Mouse (Mus musculus): ENCODE results near the gene Ankrd44. TPM values are rescaled to one million over a fixed set of nuclear protein-coding genes. Genes with fewer than 3 reads are reported as not detected.

Ankrd44 gene
- polyA plus RNA-seq, 1 experiment from 2014 or later, result 20.1 TPM

DNA sequence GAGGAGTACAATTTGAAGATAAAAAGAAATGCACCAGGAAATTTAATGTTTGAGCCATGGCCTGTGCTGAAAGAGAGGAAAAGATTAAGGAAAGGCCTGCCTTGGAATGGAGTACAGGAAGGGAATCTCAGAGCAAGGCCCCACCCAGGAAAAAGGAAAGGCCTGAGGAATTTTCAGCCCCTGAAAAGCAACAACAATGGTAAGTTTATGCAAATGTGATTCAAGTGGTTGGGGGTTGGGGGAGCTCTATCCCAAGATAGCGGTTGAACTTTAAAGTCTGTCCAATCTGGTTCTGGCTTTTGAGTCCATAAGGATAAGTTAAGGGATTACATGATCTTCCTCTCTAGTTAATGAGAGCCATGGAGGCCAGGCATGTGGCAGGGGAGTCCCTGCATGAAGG, 319.3 kb downstream of the Ankrd44 start:
- H3K9me3 ChIP-seq, result no peaks in the 10 kb centered on the region
- no peaks in the 10 kb centered on the region for H3K4me1 ChIP-seq
- H3K4me3 ChIP-seq, result no peak overlapping the region
- H3K9ac ChIP-seq (replicated peaks), result no peak overlapping the region
- no peaks in the 10 kb centered on the region for H3K27me3 ChIP-seq
- no peak overlapping the region for H3K27ac ChIP-seq (replicated peaks)
- no peaks in the 10 kb centered on the region for H3K36me3 ChIP-seq
- ATAC-seq (ENCODE audit: low FRiP score, low read depth), result no peak
- WGBS, result 76% methylated on average over 1 of the region's 1 CpGs
- no peak overlapping the region for H3K4me2 ChIP-seq (replicated peaks)

DNA sequence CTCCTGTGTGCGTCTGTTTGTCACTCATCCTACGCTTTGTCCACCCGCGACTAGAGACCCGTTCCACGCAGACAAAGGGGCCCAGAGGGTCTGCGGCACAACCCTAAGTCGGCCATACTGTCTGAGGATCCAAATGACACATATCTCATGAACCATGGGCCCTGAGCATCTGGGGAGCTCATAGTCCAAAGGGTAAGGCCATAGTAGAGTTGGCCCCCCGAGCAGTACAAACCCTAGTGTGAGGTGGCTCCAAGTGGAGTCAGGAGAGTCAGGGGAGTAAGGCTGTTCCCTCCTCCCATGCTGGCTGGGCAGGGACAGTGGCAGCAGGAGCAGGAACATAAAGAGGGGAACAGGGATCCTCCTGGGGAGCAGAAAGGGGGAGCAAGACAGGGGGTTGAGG, 324.5 kb downstream of the Ankrd44 start:
- no peak for ATAC-seq (ENCODE audit: low FRiP score, low read depth)
- Histone ChIP-seq H3K9ac (replicated peaks) (no peak overlapping the region), H3K4me2 (replicated peaks) (no peak overlapping the region), H3K36me3 (no peaks in the 10 kb centered on the region), H3K4me3 (no peak overlapping the region), H3K27ac (replicated peaks) (no peak overlapping the region), H3K9me3 (no peaks in the 10 kb centered on the region), H3K4me1 (no peaks in the 10 kb centered on the region), H3K27me3 (no peaks in the 10 kb centered on the region)
- WGBS, result 94% methylated on average over 9 of the region's 9 CpGs

DNA sequence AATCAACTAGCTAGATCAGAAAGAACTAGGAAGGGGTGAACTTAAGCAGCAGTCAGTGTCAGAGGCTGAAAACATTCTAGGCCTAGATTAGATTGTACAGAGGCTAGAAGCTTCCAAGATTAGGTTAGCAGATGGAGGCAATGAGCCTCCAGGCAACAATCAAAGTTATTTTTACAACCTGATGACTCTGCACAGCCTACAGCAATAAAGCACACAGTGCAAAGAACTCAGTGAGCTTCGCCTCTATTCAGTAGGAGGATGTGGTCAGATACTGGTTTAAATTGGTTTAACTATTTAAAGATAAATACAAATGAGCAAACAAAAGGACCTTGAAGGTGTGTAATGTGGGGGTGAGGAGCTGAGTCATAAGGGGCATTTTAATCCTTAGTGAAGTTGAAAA, 325.9 kb downstream of the Ankrd44 start:
- no peak overlapping the region for H3K27ac ChIP-seq (replicated peaks)
- no peak overlapping the region for H3K4me3 ChIP-seq
- H3K9me3 ChIP-seq, result no peaks in the 10 kb centered on the region
- no peaks in the 10 kb centered on the region for H3K36me3 ChIP-seq
- no peaks in the 10 kb centered on the region for H3K4me1 ChIP-seq
- ATAC-seq (ENCODE audit: low FRiP score, low read depth), result no peak
- no peak overlapping the region for H3K4me2 ChIP-seq (replicated peaks)
- WGBS, result 92% methylated on average over 1 of the region's 1 CpGs
- no peak overlapping the region for H3K9ac ChIP-seq (replicated peaks)
- H3K27me3 ChIP-seq, result no peaks in the 10 kb centered on the region; the same call in 1 of the 2 replicates

DNA sequence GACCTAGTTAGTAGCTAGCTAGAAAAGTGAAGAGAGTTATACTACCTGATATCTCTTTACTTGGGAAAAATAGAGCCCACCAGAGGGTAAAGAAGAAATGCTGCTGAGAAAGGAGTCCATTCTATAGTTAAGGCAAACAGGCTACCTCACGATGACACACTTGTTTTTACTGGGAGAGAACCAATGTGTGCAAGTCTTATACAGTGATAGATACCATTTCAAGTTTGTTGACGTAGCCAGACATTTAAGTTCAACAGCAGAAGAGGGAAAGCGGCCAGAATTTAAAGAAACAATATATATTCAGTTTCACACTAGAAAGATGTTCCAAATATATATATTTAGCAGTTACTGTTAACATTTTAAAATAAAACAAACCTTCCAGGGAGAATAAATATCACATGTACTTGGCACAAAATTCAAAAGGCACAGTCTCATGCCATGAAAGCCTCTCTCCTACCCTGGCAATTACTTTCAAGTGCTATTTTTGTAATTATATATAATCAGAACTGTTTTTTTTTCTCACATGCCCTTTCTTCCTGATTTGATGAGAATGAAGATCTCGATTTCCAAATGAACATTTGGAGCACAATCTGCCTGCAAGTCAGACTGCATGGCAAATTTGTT, 328.5 kb downstream of the Ankrd44 start:
- WGBS, result 87% methylated on average over 4 of the region's 4 CpGs
- no peaks in the 10 kb centered on the region for H3K36me3 ChIP-seq
- no peak overlapping the region for H3K4me3 ChIP-seq
- H3K9me3 ChIP-seq, result no peaks in the 10 kb centered on the region
- H3K27ac ChIP-seq (replicated peaks), result no peak overlapping the region
- no peaks in the 10 kb centered on the region for H3K4me1 ChIP-seq
- no peak overlapping the region for H3K9ac ChIP-seq (replicated peaks)
- no peaks in the 10 kb centered on the region; the same call in 1 of the 2 replicates for H3K27me3 ChIP-seq
- no peak for ATAC-seq (ENCODE audit: low FRiP score, low read depth)
- H3K4me2 ChIP-seq (replicated peaks), result no peak overlapping the region

DNA sequence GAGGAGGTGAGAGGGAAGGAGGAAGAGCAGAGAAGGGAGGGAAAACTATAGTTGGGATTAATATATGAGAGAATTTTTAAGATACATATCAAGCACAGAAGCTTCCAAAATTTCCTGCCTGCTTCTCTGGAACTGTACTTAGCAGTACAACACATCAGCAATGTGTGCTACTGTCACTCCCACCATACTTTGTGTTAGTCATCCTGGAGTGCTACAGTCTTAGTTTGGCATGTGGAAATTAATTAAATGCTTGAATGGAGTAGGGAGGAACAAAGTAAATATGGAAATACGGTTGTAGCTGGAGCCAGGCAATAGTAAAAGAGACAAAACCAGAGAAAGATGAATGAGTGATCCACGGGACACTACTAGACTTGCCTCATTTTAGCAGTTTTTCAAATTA, 330.0 kb downstream of the Ankrd44 start:
- H3K4me1 ChIP-seq, result no peaks in the 10 kb centered on the region
- no peaks in the 10 kb centered on the region for H3K9me3 ChIP-seq
- no peak overlapping the region for H3K4me2 ChIP-seq (replicated peaks)
- 81% methylated on average over 2 of the region's 2 CpGs for WGBS
- H3K9ac ChIP-seq (replicated peaks), result no peak overlapping the region
- H3K27ac ChIP-seq (replicated peaks), result no peak overlapping the region
- ATAC-seq (ENCODE audit: low FRiP score, low read depth), result no peak
- no peaks in the 10 kb centered on the region for H3K36me3 ChIP-seq
- H3K27me3 ChIP-seq, result no peaks in the 10 kb centered on the region; the same call in 1 of the 2 replicates
- no peak overlapping the region for H3K4me3 ChIP-seq

Small RNAs within 50 kb of the gene (microRNA-seq; reads per million reads assigned to microRNA genes)
- gene Gm24053, result not detected

Other genes starting within 250 kb of the Ankrd44 start
- gene Sf3b1, start 101.1 kb upstream of the Ankrd44 start, polyA plus RNA-seq (2016; fragmentation: Nextera tagmentation; extraction: Ambion mirVana), result 344 and 364 TPM in 2 replicates
- gene Coq10b, start 126.4 kb upstream of the Ankrd44 start, polyA plus RNA-seq (2016; fragmentation: Nextera tagmentation; extraction: Ambion mirVana), result 30.1 and 30.9 TPM in 2 replicates
- 373 and 400 TPM in 2 replicates for gene Hspe1, start 161.7 kb upstream of the Ankrd44 start, polyA plus RNA-seq (2016; fragmentation: Nextera tagmentation; extraction: Ambion mirVana)
- 337 and 368 TPM in 2 replicates for gene Hspd1, start 161.9 kb upstream of the Ankrd44 start, polyA plus RNA-seq (2016; fragmentation: Nextera tagmentation; extraction: Ambion mirVana)
- gene Mob4, start 204.8 kb upstream of the Ankrd44 start, polyA plus RNA-seq (2016; fragmentation: Nextera tagmentation; extraction: Ambion mirVana), result 158 and 161 TPM in 2 replicates